Mouse (Mus musculus): ENCODE data around the gene Adamtsl5. TPM values are rescaled to one million over a fixed set of nuclear protein-coding genes. Genes with fewer than 3 reads are reported as not detected.

Gene Adamtsl5
- 0.31 TPM for polyA plus RNA-seq (2014; fragmentation: Illumina TruSeq; extraction: RNeasy Lipid Tissue Mini Kit (QIAGEN cat#74804); ENCODE audit: low read depth, low replicate concordance)

DNA sequence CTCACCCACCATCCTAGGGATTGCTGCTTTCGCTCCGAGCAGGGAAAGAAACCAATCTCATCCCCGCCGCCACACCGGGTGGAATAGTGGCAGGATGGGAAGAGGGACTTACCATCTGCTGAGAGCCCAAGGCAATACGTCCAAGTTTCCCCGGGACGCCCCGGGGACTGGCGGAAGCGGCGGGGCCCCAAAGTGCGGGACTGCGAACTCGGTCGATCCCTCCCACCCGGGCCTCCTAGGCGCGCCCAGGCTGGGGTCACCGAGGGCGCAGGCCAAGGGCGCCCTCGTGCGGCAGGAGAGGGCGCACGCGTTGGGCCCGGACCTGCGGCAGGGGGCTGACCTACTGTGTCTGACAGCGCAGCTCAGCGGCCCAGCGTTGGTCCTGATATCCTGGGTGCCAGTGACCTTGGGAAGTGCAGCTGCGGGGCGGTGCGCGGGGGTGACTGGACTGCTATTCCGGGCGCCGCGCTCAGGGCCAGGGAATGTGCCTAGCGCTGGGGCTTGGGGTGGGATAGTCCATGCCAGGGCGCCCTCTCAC, at the start of gene Adamtsl5:
Gene Adamtsl5, minus strand, starts transcription at position 169 of the 538 bp plus-strand sequence.

DNA sequence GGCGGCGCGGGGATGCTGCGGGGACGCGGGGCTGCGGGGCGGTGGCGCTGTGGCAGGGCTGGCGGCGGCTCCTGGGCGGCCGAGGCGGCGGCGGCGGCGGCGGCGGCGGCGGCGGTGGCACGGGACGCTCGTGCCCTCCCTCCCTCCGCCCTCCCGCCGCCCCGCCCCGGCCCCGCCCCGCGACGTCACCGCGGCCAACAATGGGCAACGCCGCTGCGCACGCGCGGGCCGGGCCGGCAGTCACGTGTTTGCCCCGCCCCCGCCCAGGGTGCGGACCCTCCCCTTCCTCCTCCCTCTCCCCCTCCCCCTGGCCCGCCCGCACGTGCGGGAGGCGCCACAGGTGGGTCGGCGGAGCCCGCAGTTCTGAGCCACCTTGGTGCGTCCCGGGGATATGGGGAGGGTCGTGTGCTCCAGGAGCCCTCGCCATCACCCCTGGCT, 39.3 kb upstream of the Adamtsl5 start, which contains the start of gene Mex3d:
Gene Mex3d, minus strand, starts transcription at position 138 of the 438 bp plus-strand sequence.

DNA sequence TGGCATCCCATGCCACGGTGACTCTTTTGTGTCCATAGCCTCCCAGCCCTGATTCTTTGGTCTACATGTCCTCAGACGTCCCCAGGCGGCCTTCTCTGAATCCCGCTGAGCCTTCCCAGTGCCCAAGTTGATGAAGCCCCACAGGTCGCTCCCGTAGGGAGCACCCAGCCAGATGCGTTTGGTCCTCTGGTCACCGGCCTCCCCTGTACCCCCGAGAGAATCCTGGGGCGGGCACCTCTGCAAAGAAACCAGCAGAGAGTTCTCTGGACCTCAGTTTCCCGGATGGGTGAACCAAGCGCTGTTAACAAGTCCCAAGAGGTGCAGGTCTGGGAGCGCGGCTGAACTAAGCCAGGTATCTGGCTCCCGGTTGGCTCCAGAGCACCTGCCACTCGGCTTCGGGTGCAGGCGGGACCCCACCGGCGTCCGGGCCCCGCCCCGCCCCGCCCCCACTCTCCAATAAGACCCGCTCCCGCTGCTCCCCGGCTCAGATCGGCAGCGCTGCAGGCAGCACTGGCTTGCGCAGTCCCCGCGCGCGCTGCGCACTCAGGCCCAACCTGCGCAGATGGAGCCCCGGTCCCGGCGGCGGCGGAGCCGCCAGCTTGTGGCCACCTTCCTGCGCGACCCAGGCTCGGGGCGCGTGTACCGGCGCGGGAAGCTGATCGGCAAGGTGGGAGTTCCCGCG, 7.9 kb upstream of the Adamtsl5 start, which contains the start of gene Plk5:
Gene Plk5, plus strand, starts transcription at position 459 of the 682 bp plus-strand sequence.

GRCm38 (mm10) chr10:80329273-80330081, 18.7 kb downstream of the Adamtsl5 start, which contains the start of the genes Pcsk4 and Reep6:
TSS of gene Pcsk4 (minus strand) at chr10:80329498.
TSS of gene Reep6 (plus strand) at chr10:80329953.

DNA sequence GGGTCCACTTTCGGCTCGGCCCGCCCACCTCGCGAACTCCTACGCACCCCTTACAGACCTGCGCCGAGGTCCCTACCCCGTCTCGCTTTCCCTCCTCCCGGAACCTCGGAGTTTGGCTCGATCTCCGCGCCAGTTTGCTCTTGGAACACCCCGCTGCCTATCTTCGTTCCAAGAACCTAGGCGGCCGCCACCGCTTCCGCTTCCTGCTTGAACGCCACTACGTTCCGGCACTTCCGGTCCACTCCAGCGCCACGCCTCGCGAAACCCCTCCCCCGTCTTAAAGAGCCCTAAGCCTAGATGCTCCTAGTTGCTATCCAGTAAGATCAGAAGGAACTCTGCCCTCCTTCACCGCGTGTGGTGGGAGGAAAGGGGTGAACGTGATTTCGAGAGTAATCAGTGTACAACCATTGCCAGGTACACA, 27.9 kb downstream of the Adamtsl5 start, which contains the start of gene 2310011J03Rik:
Gene 2310011J03Rik, minus strand, starts transcription at position 198 of the 421 bp plus-strand sequence.

GRCm38 (mm10) chr10:80295618-80296425, 52.4 kb downstream of the Adamtsl5 start, which contains the start of gene Apc2:
TSS of gene Apc2 (plus strand) at chr10:80295977.

DNA sequence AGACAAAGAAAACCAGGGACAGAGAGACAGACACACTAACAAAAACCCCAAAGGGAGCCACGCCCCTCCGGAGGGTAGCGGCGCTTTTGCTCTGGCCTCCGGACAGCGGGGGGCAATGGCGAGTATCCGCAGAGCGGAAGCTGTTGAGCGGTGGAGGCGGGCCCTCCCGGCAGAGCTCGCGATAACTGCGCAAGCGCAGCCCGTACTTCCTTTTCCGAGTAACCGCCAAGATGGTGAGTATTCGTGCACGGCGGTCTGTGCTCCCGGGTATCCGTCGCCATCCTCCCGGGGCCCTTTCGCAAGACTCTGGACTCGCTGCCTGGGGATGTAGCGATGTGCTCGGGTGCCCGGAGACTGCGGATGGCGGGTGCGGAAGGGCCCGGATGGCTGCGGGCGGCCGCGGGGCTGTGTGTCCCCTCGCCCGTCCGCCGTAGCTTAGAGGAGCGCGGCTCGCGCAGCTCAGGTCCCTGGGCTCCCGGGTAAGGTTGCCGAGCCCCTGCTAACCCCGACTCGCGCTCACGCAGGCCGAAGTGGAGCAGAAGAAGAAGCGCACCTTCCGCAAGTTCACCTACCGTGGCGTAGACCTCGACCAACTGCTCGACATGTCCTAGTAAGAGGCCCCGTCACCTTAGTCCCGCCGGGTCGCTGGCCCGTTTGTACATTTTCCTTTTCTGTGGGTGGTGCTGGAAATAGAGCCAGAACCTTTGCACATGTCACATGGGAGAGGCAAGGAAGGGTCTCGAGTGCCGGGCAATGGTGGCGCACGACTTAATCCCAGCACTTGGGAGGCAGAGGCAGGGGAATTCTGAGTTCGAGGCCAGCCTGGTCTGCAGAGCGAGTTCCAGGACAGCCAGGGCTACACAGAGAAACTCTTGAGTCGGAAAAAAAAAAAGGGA, 55.7 kb downstream of the Adamtsl5 start, which contains the start of gene Rps15:
Gene Rps15, plus strand, starts transcription at position 203 of the 896 bp plus-strand sequence.

Other genes starting within 250 kb of the Adamtsl5 start
- gene Sbno2, start 242.8 kb downstream of the Adamtsl5 start, polyA plus RNA-seq (2014; fragmentation: Illumina TruSeq; extraction: RNeasy Lipid Tissue Mini Kit (QIAGEN cat#74804); ENCODE audit: low read depth, low replicate concordance) = 0.52 TPM
- gene Stk11, start 232.6 kb downstream of the Adamtsl5 start, polyA plus RNA-seq (2014; fragmentation: Illumina TruSeq; extraction: RNeasy Lipid Tissue Mini Kit (QIAGEN cat#74804); ENCODE audit: low read depth, low replicate concordance) = 7.2 TPM
- 0.21 TPM for gene Atp5d, start 209.8 kb downstream of the Adamtsl5 start, polyA plus RNA-seq (2014; fragmentation: Illumina TruSeq; extraction: RNeasy Lipid Tissue Mini Kit (QIAGEN cat#74804); ENCODE audit: low read depth, low replicate concordance)
- not detected for gene Cbarp, start 207.6 kb downstream of the Adamtsl5 start, polyA plus RNA-seq (2014; fragmentation: Illumina TruSeq; extraction: RNeasy Lipid Tissue Mini Kit (QIAGEN cat#74804); ENCODE audit: low read depth, low replicate concordance)
- gene Midn, start 200.1 kb downstream of the Adamtsl5 start, polyA plus RNA-seq (2014; fragmentation: Illumina TruSeq; extraction: RNeasy Lipid Tissue Mini Kit (QIAGEN cat#74804); ENCODE audit: low read depth, low replicate concordance) = 3.2 TPM
- gene Cirbp, start 182.4 kb downstream of the Adamtsl5 start, polyA plus RNA-seq (2014; fragmentation: Illumina TruSeq; extraction: RNeasy Lipid Tissue Mini Kit (QIAGEN cat#74804); ENCODE audit: low read depth, low replicate concordance) = 37.8 TPM
- gene 1600002K03Rik, start 175.5 kb downstream of the Adamtsl5 start, polyA plus RNA-seq (2014; fragmentation: Illumina TruSeq; extraction: RNeasy Lipid Tissue Mini Kit (QIAGEN cat#74804); ENCODE audit: low read depth, low replicate concordance) = 1.1 TPM
- gene Efna2, start 168.9 kb downstream of the Adamtsl5 start, polyA plus RNA-seq (2014; fragmentation: Illumina TruSeq; extraction: RNeasy Lipid Tissue Mini Kit (QIAGEN cat#74804); ENCODE audit: low read depth, low replicate concordance) = 0.39 TPM
- gene Mum1, start 122.0 kb downstream of the Adamtsl5 start, polyA plus RNA-seq (2014; fragmentation: Illumina TruSeq; extraction: RNeasy Lipid Tissue Mini Kit (QIAGEN cat#74804); ENCODE audit: low read depth, low replicate concordance) = 72.4 TPM
- 0.88 TPM for gene Ndufs7, start 99.3 kb downstream of the Adamtsl5 start, polyA plus RNA-seq (2014; fragmentation: Illumina TruSeq; extraction: RNeasy Lipid Tissue Mini Kit (QIAGEN cat#74804); ENCODE audit: low read depth, low replicate concordance)
- 1.2 TPM for gene Gamt, start 87.4 kb downstream of the Adamtsl5 start, polyA plus RNA-seq (2014; fragmentation: Illumina TruSeq; extraction: RNeasy Lipid Tissue Mini Kit (QIAGEN cat#74804); ENCODE audit: low read depth, low replicate concordance)
- gene Dazap1, start 86.9 kb downstream of the Adamtsl5 start, polyA plus RNA-seq (2014; fragmentation: Illumina TruSeq; extraction: RNeasy Lipid Tissue Mini Kit (QIAGEN cat#74804); ENCODE audit: low read depth, low replicate concordance) = 43.5 TPM
- 0.57 TPM for gene Rps15, start 56.0 kb downstream of the Adamtsl5 start, polyA plus RNA-seq (2014; fragmentation: Illumina TruSeq; extraction: RNeasy Lipid Tissue Mini Kit (QIAGEN cat#74804); ENCODE audit: low read depth, low replicate concordance)
- not detected for gene Apc2, start 52.4 kb downstream of the Adamtsl5 start, polyA plus RNA-seq (2014; fragmentation: Illumina TruSeq; extraction: RNeasy Lipid Tissue Mini Kit (QIAGEN cat#74804); ENCODE audit: low read depth, low replicate concordance)
- 0.62 TPM for gene 2310011J03Rik, start 27.9 kb downstream of the Adamtsl5 start, polyA plus RNA-seq (2014; fragmentation: Illumina TruSeq; extraction: RNeasy Lipid Tissue Mini Kit (QIAGEN cat#74804); ENCODE audit: low read depth, low replicate concordance)
- 3.3 TPM for gene Pcsk4, start 18.9 kb downstream of the Adamtsl5 start, polyA plus RNA-seq (2014; fragmentation: Illumina TruSeq; extraction: RNeasy Lipid Tissue Mini Kit (QIAGEN cat#74804); ENCODE audit: low read depth, low replicate concordance)
- gene Reep6, start 18.5 kb downstream of the Adamtsl5 start, polyA plus RNA-seq (2014; fragmentation: Illumina TruSeq; extraction: RNeasy Lipid Tissue Mini Kit (QIAGEN cat#74804); ENCODE audit: low read depth, low replicate concordance) = 35.5 TPM
- gene Plk5, start 8.0 kb upstream of the Adamtsl5 start, polyA plus RNA-seq (2014; fragmentation: Illumina TruSeq; extraction: RNeasy Lipid Tissue Mini Kit (QIAGEN cat#74804); ENCODE audit: low read depth, low replicate concordance) = not detected
- 15.6 TPM for gene Mex3d, start 39.2 kb upstream of the Adamtsl5 start, polyA plus RNA-seq (2014; fragmentation: Illumina TruSeq; extraction: RNeasy Lipid Tissue Mini Kit (QIAGEN cat#74804); ENCODE audit: low read depth, low replicate concordance)
- 0.49 TPM for gene Mbd3, start 51.1 kb upstream of the Adamtsl5 start, polyA plus RNA-seq (2014; fragmentation: Illumina TruSeq; extraction: RNeasy Lipid Tissue Mini Kit (QIAGEN cat#74804); ENCODE audit: low read depth, low replicate concordance)
- not detected for gene Uqcr11, start 58.4 kb upstream of the Adamtsl5 start, polyA plus RNA-seq (2014; fragmentation: Illumina TruSeq; extraction: RNeasy Lipid Tissue Mini Kit (QIAGEN cat#74804); ENCODE audit: low read depth, low replicate concordance)
- gene Tcf3, start 85.2 kb upstream of the Adamtsl5 start, polyA plus RNA-seq (2014; fragmentation: Illumina TruSeq; extraction: RNeasy Lipid Tissue Mini Kit (QIAGEN cat#74804); ENCODE audit: low read depth, low replicate concordance) = 1.1 TPM
- not detected for gene Onecut3, start 146.4 kb upstream of the Adamtsl5 start, polyA plus RNA-seq (2014; fragmentation: Illumina TruSeq; extraction: RNeasy Lipid Tissue Mini Kit (QIAGEN cat#74804); ENCODE audit: low read depth, low replicate concordance)
- gene Atp8b3, start 190.7 kb upstream of the Adamtsl5 start, polyA plus RNA-seq (2014; fragmentation: Illumina TruSeq; extraction: RNeasy Lipid Tissue Mini Kit (QIAGEN cat#74804); ENCODE audit: low read depth, low replicate concordance) = 218 TPM
- gene Rexo1, start 213.1 kb upstream of the Adamtsl5 start, polyA plus RNA-seq (2014; fragmentation: Illumina TruSeq; extraction: RNeasy Lipid Tissue Mini Kit (QIAGEN cat#74804); ENCODE audit: low read depth, low replicate concordance) = 1.9 TPM
- 1.7 TPM for gene Klf16, start 228.9 kb upstream of the Adamtsl5 start, polyA plus RNA-seq (2014; fragmentation: Illumina TruSeq; extraction: RNeasy Lipid Tissue Mini Kit (QIAGEN cat#74804); ENCODE audit: low read depth, low replicate concordance)
- not detected for gene Abhd17a, start 241.9 kb upstream of the Adamtsl5 start, polyA plus RNA-seq (2014; fragmentation: Illumina TruSeq; extraction: RNeasy Lipid Tissue Mini Kit (QIAGEN cat#74804); ENCODE audit: low read depth, low replicate concordance)

All from testis, adult 10 weeks (tissue).